Mouse (Mus musculus) megakaryocyte, adult 5-6 weeks (primary cell): Measurements from ENCODE around the gene Gm39566. TPM values are rescaled to one million over a fixed set of nuclear protein-coding genes. Genes with fewer than 3 reads are reported as not detected.
"Not testable (repeated sequence)": the region's sequence is repeated elsewhere in the genome, so short reads cannot be mapped to it uniquely, and the experiment has no call there.

Experiments used
- ATAC-seq: 2 replicates; pipeline ENCODE4 v1.8.0; 2016; ENCODE audit warnings: mild to moderate bottlenecking, inconsistent platforms; ENCODE audit not compliant: poor library complexity, severe bottlenecking
- total RNA-seq, 2 experiments: library from RNA; stranded (forward) in 1 of 2; stranded (reverse) in 1 of 2; fragments of 153-499, 151-499 nt in 1 of 2; fragments of 221-1000, 200-1000 nt in 1 of 2; gene quantifications; 2 replicates each; pipeline versions ENCODE4 v1.2.3 to v1.2.4; 2015 to 2017

Gm39566 gene
- total RNA-seq (2015) (not detected in 2 replicates), total RNA-seq (2017) (not detected in 2 replicates)

DNA sequence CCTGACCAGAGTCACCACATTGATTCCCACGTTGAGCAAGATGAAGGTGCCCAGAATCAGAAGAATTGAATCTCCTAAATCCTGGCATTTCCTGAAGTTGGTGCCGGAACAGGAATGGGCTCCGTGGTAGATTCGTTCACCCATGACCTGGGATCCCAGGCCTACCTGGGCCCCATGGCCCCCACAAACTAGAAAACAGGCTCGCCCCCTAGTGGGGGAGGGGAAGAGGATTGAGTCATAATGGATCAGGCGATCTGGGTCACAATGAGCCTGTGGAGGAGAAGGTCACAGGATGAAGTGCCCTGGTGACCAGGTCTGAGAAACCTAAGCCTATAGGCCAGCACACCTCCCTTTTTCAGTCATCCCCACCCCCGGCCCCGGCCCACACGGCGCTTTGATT, at the start of gene Gm39566:
Gene Gm39566, minus strand, starts transcription at position 144 of the 400 bp plus-strand sequence.
- ATAC-seq = no peak

DNA sequence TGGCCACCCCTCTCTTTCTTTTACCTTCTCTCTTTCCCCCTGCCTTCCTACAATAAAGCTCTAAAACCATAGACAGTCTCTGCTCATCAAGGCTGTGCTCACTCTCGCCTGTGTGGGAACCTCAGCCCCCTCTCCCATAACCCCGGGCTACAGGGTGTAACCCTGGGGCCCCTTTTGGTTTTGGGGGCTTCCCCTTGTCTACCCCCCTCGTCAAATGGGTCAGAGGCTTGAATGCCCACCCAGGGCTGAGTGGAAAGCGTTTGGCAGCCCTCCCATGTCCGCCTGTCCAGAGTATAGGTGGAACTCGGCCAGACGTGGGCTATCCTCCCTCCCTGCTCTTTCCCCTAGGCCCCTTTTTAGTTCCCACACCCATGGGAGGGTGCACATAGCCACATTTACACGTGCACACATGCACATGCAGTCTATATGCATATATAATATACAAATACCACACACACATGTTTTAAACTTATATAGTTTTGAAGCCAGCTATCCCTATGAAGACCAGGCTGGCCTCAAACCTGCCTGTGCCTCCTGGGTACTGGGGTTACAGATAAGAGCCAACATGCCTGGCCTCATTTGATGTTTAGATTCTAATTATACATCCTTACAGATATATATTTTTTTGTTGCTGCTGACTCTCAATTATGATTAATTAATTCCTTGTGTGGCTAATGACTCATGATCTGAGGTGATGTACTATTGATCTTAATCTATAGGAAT, 49.2 kb upstream of the Gm39566 start:
- no peak for ATAC-seq

DNA sequence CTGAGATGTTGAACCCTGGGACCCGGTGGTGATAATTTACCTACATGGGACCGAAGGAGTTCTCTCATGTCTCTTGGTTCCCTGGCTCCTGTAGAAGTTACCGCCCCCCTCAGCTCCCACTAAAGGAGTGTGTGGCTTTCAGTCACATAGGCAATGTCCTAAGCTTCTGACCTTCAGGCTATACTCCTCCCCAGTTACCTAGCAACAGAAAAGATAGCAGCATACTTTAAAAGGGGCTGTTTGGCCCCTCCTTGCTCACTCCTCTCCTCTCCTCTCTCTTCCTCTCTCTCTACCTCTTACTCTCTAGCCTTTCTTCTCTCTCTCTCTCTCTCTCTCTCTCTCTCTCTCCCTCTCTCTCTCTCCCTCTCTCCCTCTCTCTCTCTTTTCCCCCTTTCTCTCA, 48.6 kb upstream of the Gm39566 start:
- ATAC-seq = not testable (repeated sequence)

DNA sequence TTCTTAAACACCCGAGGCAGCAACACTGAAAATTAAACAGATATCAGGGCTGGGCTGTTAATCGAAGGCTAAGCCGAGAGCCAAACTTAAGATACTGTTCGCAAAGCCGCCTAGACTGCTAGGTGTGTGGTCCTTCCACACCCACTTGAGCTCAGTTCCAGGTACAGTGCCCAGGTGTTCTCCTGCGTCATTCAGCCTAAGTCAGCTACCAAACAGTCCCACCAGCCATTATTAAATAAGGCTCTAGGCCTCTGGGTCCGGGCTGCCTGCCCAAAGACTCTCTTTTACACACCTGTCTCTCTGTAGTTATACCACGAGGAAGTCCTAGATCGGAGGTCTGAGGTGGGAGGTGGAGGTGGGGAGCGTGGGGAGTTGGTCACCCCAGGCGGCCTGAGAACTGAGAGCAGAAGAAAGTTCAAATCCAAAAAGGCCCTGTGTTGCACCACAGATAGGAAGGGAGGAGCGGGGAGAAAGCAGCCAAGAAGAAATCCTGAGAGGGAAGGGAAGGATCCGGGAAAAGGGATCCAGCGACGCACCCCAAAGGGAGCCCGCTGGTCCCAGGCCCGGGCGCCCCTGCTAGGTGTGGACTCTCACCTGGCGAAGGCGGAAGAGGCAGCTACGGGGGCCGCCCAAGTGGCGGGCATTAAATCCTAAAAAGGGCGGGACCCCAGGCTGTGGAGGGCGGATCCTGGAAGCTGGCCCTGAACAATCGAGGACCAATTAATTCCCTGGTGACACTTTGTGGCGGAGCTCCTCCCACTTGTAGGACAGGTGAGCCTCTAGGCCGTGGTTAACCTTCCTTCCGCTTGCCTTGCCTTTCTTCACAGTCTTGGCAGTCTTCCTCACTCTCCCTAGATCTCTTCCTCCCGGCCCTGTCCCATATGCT, 43.3 kb upstream of the Gm39566 start, which contains the start of gene Tnk1:
Gene Tnk1, minus strand, starts transcription at position 618 of the 886 bp plus-strand sequence.
- no peak for ATAC-seq

DNA sequence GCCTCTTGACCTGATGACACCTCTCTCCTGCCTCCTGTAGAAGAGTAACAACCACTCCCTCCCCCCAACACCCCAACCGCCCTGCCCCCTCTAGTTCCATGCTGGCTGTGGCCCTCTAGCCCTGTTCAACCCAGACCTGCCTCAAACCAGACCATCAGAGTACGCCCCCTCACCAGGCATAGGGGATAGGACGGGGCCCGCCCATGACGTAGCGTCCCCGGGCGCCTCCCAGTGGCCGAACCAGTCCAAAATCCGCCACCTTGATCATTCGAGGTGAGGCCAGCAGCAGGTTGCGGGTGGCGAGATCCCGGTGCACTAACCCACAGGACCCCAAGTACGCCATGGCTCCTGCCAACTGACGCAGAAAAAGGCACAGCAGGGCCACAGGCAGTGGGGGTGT, 40.2 kb upstream of the Gm39566 start:
- ATAC-seq = peak; percentile 72

DNA sequence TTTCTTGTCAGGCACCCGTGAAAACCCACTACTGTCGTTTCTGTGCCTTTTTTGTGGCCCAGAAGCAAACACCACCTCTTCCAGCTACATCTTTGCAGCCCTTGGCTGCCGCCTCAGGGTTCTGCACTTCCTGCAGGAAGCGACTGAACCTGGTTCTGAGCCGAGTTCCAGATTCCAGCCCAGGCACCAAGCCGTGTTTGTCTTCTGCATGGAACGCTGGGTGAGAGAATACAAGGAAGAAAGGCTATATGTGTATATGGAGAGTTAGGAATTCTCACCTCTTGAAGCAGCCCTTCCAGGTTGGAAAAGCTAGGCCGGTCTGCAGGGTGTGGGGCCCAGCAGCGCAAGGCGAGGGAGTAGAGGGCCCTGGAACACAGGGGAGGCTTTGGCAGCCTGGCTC, 39.6 kb upstream of the Gm39566 start:
- no peak for ATAC-seq

DNA sequence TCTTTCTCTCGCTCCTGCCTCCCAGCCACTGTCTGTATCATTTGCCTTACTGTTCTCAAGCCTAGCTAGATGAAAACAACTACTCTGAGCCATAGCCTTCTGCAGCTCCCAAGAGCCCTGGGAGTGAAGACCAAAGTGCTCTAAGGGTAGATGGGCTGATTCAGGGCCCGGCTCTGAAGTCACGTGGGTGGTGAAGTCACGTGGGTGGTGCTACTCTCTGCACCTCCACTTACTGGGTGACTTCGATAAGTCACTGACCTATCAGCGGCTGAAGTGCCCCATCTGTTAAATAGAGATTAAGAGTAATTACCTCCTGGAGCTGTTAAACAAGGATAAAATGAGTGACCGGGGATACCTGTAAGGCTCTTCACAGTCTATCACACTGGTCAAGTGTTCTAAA, 38.9 kb upstream of the Gm39566 start:
- ATAC-seq = peak; percentile 23

DNA sequence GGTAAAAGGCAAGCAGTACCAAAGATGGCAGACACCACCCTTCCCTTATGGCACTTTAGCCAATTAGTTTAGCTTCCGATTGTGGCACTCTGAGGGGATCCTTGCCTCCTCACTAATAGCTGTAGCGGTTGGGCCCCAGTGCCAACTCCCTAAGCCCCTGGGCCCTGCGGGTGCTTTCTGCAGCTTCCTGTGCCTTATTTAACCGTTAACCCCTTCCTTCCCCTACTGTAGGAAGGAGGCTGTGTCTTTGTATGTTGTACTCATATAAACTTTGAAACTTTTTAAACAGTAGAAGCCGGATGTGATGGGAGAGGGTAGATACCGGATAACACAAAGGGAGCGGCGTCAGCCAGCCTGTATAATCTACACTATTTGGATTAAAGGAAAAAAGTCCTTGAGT, 35.7 kb upstream of the Gm39566 start:
- no peak for ATAC-seq

DNA sequence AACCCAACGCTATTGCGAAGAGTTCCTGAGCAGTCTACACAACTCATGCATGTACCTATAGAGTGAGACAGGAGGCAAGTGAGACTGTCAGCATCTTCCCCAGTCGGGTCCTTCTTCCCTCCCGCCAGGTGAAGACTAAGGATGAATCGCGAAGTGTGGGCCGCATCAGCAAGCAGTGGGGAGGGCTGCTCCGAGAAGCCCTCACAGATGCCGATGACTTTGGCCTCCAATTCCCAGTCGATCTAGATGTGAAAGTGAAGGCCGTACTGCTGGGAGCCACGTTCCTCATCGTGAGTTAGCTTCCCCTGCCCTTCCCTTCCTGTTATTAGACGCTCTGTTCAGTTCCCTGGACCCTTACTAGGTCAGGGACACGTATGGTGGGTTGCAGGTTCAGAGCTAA, 34.8 kb upstream of the Gm39566 start:
- no peak for ATAC-seq

DNA sequence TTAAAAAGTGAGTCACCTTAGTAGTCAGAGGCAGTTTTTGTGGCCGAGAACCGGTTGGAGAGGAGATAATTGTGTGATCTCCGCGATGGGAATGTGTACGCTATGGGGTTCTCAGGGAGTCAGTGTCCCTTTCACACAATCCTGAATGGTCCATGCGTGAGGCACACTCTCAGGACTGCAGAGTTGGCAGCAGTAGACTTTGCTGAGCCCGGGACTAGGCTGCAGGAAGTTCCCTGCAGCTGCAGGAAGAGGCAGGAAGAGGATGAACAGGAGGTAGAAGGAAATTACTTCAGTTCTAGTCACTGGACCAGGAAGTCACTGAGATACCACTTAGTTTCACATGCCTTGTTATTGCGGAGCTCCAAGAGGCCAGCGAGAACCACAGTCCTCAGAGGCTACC, 34.0 kb upstream of the Gm39566 start:
- ATAC-seq = 0 out of 2 replicates have a peak, but pooled peaks have one; percentile 16

DNA sequence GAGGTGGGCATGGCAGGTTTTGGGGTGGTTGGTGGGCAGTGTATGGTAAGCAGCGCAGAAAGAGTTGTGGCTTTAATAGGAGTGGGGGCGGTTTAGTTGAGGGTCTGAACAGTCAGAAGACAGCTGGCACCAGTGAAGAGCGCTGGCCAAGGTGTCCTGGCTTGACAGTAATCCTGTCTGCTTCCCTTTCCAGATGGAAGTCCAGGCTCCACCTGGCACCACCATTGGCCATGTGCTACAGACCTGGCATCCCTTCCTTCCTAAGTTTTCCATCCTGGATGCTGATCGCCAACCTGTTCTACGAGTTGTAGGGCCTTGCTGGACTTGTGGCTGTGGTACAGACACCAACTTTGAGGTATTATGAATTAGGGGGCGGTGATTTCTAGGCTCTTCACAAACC, 32.9 kb upstream of the Gm39566 start:
- no peak for ATAC-seq

DNA sequence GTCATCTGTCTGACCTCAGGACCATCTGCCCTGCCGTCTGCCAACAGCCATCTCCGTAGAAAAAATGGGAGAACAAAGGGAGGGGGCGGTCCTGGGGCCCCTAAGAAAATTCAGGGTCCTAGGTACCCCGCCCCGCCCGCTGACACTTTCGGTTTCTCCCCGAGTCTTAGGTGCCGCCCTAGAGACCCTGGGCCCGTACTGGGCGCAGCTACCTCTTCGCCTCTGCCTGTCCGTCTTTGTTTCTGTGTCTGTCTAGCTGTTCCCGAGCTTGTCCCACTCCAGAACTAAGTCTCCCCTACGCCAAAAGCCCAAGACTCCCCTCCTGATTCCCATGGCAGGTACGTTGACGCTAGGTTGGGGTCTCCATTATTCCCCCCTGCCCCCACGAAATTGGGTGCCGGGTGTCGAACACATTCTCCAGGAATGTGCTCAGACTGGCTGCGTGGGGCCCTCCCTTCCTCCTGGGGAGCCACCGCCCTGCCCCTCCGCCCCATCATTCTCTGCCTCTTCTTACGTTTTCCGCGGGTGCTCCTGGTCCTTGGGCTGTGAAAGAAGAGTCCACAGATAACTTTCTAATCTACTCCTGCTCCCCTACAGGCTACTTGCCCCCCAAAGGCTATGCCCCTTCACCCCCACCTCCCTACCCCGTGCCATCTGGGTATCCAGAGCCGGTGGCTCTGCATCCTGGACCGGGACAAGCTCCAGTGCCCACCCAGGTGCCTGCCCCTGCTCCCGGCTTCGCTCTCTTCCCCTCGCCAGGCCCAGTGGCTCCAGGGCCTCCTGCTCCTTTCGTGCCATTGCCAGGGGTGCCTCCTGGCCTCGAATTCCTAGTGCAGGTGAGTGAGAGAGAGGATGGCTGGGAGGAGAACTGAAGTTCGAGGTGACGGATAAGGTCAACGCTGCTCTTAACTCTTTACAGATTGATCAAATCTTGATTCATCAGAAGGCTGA, 31.9 kb upstream of the Gm39566 start:
- ATAC-seq = peak; percentile 19; the same call in 1 of the 2 replicates

DNA sequence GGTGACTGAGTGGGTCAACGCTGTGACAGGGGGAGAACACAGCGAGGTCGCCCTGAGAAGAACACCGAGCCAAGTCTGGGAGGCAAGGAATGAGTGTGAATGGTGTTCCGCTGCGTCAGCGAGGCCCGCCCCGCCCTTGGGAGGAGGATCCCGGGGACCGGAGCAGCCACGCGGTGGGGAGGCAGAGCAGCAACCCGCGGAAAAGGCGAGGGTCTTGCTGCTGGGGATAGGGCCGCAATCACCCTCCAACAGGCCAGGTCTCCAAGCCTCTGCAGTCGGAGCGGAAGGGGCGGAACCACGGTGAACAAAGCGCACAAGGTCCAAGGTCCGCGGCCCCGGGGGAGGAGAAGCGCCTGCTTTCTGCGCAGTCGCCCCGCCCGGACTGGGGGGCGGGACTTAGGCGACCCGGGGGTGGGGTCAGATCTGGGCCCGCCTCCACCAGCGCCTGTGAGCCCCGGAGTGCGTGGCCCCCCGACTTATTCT, 31.1 kb upstream of the Gm39566 start, which contains the start of gene Plscr3:
Gene Plscr3, plus strand, starts transcription at position 179 of the 483 bp plus-strand sequence.
- peak; percentile 91 for ATAC-seq

DNA sequence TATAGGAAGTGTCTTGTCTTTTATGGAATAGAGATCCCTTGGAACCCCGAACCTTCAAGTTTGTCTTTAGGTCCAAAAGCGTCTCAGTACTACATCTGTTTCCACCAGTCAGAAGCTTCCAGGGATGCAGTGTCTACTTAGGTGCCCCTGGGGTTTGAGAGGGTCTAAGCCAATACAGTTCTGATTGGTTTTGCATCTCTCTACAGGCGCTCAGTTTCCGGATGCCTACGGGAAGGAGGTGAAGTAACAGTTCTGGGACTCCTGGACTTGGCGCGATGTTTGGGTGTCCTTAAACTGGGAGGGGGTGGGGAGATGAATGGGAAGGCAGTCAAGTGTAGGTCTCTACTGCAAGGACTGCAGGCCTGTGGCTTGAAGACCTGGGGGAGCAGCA, 23.6 kb upstream of the Gm39566 start:
- ATAC-seq = peak; percentile 6; the same call in 1 of the 2 replicates

DNA sequence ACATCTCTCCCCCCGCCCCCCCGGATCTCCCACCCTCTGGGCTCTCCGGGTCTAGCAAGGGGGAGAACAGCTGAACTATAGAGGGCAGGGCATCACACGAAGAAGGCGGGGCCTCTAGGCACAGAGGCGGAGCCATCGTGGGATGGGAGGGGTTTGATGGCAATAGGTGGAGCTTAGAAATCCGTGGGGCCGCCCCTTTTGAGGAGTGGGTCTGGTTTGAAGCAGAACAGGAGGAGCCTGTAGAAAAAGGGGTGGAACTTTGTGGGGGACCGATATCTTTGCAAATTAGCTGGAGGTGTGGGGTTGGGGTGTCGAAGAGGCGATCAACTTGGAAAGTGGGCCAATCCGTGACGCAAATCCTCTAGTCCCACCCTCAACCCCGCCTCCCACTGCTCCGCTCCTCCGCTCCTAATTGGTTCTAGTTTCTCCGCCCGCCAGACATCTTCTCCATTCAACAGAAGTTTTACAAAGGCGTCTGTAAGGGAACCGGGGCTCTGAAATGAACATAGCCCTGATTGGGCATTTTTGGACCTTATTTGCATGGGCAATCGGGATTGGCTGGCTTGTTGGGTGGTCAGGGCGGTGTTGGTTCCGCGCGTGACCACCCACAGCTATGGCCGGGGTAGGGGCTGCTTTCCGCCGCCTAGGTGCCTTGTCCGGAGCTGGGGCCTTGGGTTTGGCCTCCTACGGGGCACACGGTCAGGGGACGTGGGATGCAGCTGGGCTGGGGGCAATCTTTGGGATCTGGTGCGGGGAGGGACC, 23.0 kb upstream of the Gm39566 start, which contains the start of gene Tmem256:
Gene Tmem256, plus strand, starts transcription at position 563 of the 762 bp plus-strand sequence.
- peak; percentile 87 for ATAC-seq

DNA sequence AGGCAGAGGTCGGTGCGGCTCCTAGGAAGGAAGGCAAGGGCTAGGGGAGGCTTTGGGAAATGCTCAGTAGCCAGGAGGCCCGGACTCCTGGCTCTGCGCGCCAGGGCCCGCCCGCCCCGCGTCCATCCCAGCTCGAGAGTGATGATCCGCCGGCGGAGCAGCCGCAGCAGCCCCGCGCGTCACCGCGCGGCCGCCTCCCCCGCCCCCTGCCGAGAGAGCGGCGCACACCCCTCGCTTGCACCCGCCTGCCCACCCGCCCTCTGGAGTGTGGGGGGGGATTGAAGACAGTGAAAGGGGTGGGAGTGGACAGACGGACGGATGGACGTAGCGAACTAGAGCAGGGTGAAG, 22.5 kb upstream of the Gm39566 start, which contains the start of gene Nlgn2:
Gene Nlgn2, minus strand, starts transcription at position 181 of the 348 bp plus-strand sequence.
- peak; percentile 10; the same call in 1 of the 2 replicates for ATAC-seq

DNA sequence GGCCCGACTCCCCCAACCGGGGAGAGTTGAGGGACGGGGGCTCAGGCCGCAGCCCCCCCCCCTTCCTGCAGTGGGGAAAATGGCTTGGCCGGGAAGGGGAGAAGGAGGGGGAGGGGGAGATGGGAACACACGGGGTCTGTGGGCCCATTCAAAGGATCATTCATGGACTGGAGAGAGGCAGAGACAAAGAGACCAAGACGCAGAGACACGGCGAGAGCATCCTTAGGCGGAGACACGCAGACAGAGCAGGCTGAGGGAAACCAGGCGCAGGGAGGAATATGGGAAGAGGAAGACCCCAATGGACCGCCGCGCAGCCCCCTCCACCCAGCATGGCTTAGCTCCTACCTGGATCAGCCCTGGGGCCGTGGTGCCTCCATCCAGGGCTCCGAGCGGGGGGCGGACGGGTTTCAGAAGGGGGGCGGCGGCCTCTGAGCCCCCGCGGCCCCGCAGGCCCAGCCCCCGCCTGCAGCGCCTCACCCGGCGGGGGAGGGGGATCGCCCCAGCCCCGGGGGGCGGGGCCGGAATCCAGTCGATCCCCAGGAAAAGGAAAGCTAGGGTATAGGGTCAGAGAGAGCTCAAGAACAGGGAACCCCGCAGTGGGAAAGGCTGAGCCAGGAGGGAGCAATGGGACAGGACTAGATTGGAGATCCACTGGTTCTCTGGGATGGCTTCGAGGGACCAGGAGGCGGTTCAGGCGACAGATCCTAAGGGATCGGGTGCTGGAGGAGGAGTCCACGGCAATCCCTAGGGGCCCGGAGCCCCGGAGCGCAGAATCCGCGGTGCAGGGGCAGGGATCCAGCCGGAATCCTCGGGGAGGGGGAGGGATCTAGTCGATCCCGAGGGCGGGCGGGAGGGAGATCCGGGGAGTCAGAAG, 21.8 kb upstream of the Gm39566 start:
- no peak for ATAC-seq

DNA sequence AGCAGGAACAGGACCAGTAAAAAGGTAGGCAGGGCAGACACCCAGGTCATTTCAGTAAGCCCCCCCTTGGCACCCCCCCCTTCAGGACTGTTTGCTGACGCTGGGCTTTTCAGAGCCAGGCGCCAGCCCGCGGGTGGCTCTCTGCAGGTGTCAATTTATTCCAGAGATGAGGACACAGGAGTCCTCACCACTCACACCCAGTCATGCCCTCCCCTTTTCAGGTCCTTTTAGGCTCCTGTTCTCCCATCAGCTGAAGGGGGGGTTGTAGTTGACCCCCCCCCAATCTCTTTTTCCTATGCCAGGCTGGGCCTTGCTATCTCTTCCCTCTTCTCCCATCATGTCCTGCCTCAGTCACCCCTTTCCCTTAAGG, 20.9 kb upstream of the Gm39566 start:
- no peak for ATAC-seq
